Mouse (Mus musculus): Measurements from ENCODE around the gene Tmed5. TPM values are rescaled to one million over a fixed set of nuclear protein-coding genes. Genes with fewer than 3 reads are reported as not detected.
A peak's percentile ranks its signal among the peaks of the same experiment; 100 is the strongest.
"Not testable (repeated sequence)": the region's sequence is repeated elsewhere in the genome, so short reads cannot be mapped to it uniquely, and the experiment has no call there.

Gene Tmed5
- 10 to 100 TPM; 31.7 to 35.3 (median 32.7) TPM for total RNA-seq (2022)

GRCm38 (mm10) chr5:108132441-108133243 lies at the start of gene Tmed5, which contains the start of gene Ccdc18:
Tmed5 (minus strand) TSS chr5:108132620.
Ccdc18 (plus strand) TSS chr5:108132875.
- DNase-seq (ENCODE audit: low spot score) = peak; percentile 96

GRCm38 (mm10) chr5:108163695-108164094 lies 31.3 kb upstream of the Tmed5 start:
- DNase-seq (ENCODE audit: low spot score) = peak; percentile 19

- DNase-seq (ENCODE audit: low spot score) = no peak
Observed at GRCm38 (mm10) chr5:108160796-108161195, 28.4 kb upstream of the Tmed5 start.

GRCm38 (mm10) chr5:108152592-108152991 lies 20.2 kb upstream of the Tmed5 start:
- DNase-seq (ENCODE audit: low spot score) = no peak

- peak; percentile 65 for DNase-seq (ENCODE audit: low spot score)
Observed at GRCm38 (mm10) chr5:108131849-108132440, 475 bp downstream of the Tmed5 start.

- no peak for DNase-seq (ENCODE audit: low spot score)
Observed at GRCm38 (mm10) chr5:108120221-108120900, 12.1 kb downstream of the Tmed5 start.

GRCm38 (mm10) chr5:108117693-108118092 lies 14.7 kb downstream of the Tmed5 start:
- DNase-seq (ENCODE audit: low spot score) = no peak

GRCm38 (mm10) chr5:108109346-108109745 lies 23.1 kb downstream of the Tmed5 start:
- no peak for DNase-seq (ENCODE audit: low spot score)

- no peak for DNase-seq (ENCODE audit: low spot score)
Observed at GRCm38 (mm10) chr5:108104306-108104705, 28.1 kb downstream of the Tmed5 start.

- no peak for DNase-seq (ENCODE audit: low spot score)
Observed at GRCm38 (mm10) chr5:108100196-108100595, 32.2 kb downstream of the Tmed5 start.

- DNase-seq (ENCODE audit: low spot score) = no peak
Observed at GRCm38 (mm10) chr5:108097676-108098075, 34.7 kb downstream of the Tmed5 start.

GRCm38 (mm10) chr5:108092731-108093130 lies 39.7 kb downstream of the Tmed5 start:
- DNase-seq (ENCODE audit: low spot score) = not testable (repeated sequence)

- DNase-seq (ENCODE audit: low spot score) = no peak
Observed at GRCm38 (mm10) chr5:108085440-108085839, 47.0 kb downstream of the Tmed5 start.

GRCm38 (mm10) chr5:108082380-108082779 lies 50.0 kb downstream of the Tmed5 start:
- no peak for DNase-seq (ENCODE audit: low spot score)

- peak; percentile 28 for DNase-seq (ENCODE audit: low spot score)
Observed at GRCm38 (mm10) chr5:108079603-108080002, 52.8 kb downstream of the Tmed5 start.

- no peak for DNase-seq (ENCODE audit: low spot score)
Observed at GRCm38 (mm10) chr5:108076833-108077540, 55.4 kb downstream of the Tmed5 start.

- DNase-seq (ENCODE audit: low spot score) = no peak
Observed at GRCm38 (mm10) chr5:108076241-108076640, 56.2 kb downstream of the Tmed5 start.

GRCm38 (mm10) chr5:108072301-108072700 lies 60.1 kb downstream of the Tmed5 start:
- no peak for DNase-seq (ENCODE audit: low spot score)

- DNase-seq (ENCODE audit: low spot score) = peak; percentile 95
Observed at GRCm38 (mm10) chr5:108065465-108066411, 66.7 kb downstream of the Tmed5 start, which contains the start of gene Mtf2. Mtf2 (plus strand) TSS chr5:108065674.

- DNase-seq (ENCODE audit: low spot score) = no peak
Observed at GRCm38 (mm10) chr5:108060413-108060812, 72.0 kb downstream of the Tmed5 start.
